Comparison of ENCODE assay signal across 14 mouse cellular contexts in genomic region chr2:29628186-29628585, GRCm38 (mm10). TPM values are rescaled to one million over a fixed set of nuclear protein-coding genes. Genes with fewer than 3 reads are reported as not detected.
A peak's percentile ranks its signal among the peaks of the same experiment; 100 is the strongest.
DNase-seq lines count a peak whose midpoint lies in the region; ATAC-seq and TF ChIP-seq lines count a peak whose summit lies in the region.
"Had no signal": no experiment of that assay in that cellular context is flagged by ENCODE, and none has a peak within 500 bp of the region (broad histone marks: within the 10 kb centered on the region; RNA-seq: fewer than 3 reads in every experiment).

No protein-coding gene starts in this region.

- H3K36me3 ChIP-seq in midbrain, embryonic 11.5 days (ENCODE audit: control insufficient read depth, insufficient read depth, low read length), result no peaks in the 10 kb centered on the region
- H3K36me3 ChIP-seq in midbrain, embryonic 13.5 days, result no peaks in the 10 kb centered on the region; the same call in 1 of the 2 replicates
- H3K36me3 ChIP-seq in ES-Bruce4 (ENCODE audit: control insufficient read depth, insufficient read depth, low read length, poor library complexity, severe bottlenecking), result no peaks in the 10 kb centered on the region

- TF ChIP-seq EP300 in ES-Bruce4 (IDR thresholded peaks at IDR 0.05; ENCODE audit: insufficient read depth, low read depth, low read length), result no peak

- no peak for ATAC-seq in midbrain, embryonic 11.5 days (ENCODE audit: low FRiP score)
- no peak for ATAC-seq in midbrain, embryonic 13.5 days
- ATAC-seq: intestine, embryonic 16.5 days had no signal

- no peaks in the 10 kb centered on the region for H3K9me3 ChIP-seq in midbrain, embryonic 11.5 days (ENCODE audit: control insufficient read depth, low read length)
- H3K9me3 ChIP-seq in midbrain, embryonic 13.5 days, result no peaks in the 10 kb centered on the region
- H3K9me3 ChIP-seq in ES-Bruce4 (replicated peaks; ENCODE audit: control insufficient read depth, insufficient read depth, low read length, poor library complexity, severe bottlenecking), result no peaks in the 10 kb centered on the region

- WGBS in midbrain, embryonic 11.5 days, result 91% methylated on average over 5 of the region's 5 CpGs
- 81% methylated on average over 5 of the region's 5 CpGs for WGBS in midbrain, embryonic 13.5 days

- H3K27me3 ChIP-seq in midbrain, embryonic 11.5 days (ENCODE audit: control insufficient read depth, insufficient read depth, low read length), result no peaks in the 10 kb centered on the region
- no peaks in the 10 kb centered on the region for H3K27me3 ChIP-seq in midbrain, embryonic 13.5 days
- H3K27me3 ChIP-seq in ES-Bruce4 (ENCODE audit: control insufficient read depth, insufficient read depth, low read length, poor library complexity, severe bottlenecking), result no peaks in the 10 kb centered on the region

- no peak for TF ChIP-seq CTCF in ES-Bruce4 (IDR thresholded peaks at IDR 0.05; ENCODE audit: low read depth, low read length)

- H3K4me1 ChIP-seq in midbrain, embryonic 11.5 days (ENCODE audit: control insufficient read depth, insufficient read depth, low read length), result no peaks in the 10 kb centered on the region; the same call in 1 of the 2 replicates
- peaks cover 36% of the 10 kb centered on the region for H3K4me1 ChIP-seq in midbrain, embryonic 13.5 days (replicated peaks)
- peaks cover 27% of the 10 kb centered on the region for H3K4me1 ChIP-seq in ES-Bruce4 (ENCODE audit: control insufficient read depth, insufficient read depth, low read length)

- H3K27ac ChIP-seq in midbrain, embryonic 11.5 days (ENCODE audit: low read depth, low read length), result no peak overlapping the region
- no peak overlapping the region for H3K27ac ChIP-seq in midbrain, embryonic 13.5 days
- peak overlapping the region; percentile 99 for H3K27ac ChIP-seq in ES-Bruce4 (ENCODE audit: insufficient read depth, low read length)

- no peak for TF ChIP-seq POLR2A in ES-Bruce4 (IDR thresholded peaks at IDR 0.05; ENCODE audit: insufficient read depth, low read length)

- no peak overlapping the region for H3K9ac ChIP-seq in midbrain, embryonic 11.5 days (ENCODE audit: low read length)
- H3K9ac ChIP-seq in midbrain, embryonic 13.5 days (replicated peaks), result no peak overlapping the region
- peak overlapping the region; percentile 31; the same call in 1 of the 2 replicates for H3K9ac ChIP-seq in ES-Bruce4 (ENCODE audit: low read depth, poor library complexity, severe bottlenecking)

- H3K4me3 ChIP-seq in midbrain, embryonic 11.5 days (ENCODE audit: low read depth, low read length), result no peak overlapping the region
- H3K4me3 ChIP-seq in midbrain, embryonic 13.5 days (replicated peaks), result no peak overlapping the region
- no peak overlapping the region for H3K4me3 ChIP-seq in ES-Bruce4 (ENCODE audit: low read depth, low read length)
- H3K4me3 ChIP-seq: erythroblast, embryonic 14.5 days had no signal

- H3K4me2 ChIP-seq in midbrain, embryonic 11.5 days, result no peak overlapping the region
- H3K4me2 ChIP-seq in midbrain, embryonic 13.5 days (replicated peaks), result no peak overlapping the region

- peak; percentile 57 to 73 for DNase-seq in heart, adult 18-20 months
- no peak for DNase-seq in heart, postnatal 4 days
- peak; percentile 45 for DNase-seq in midbrain, embryonic 11.5 days (ENCODE audit: low spot score, missing footprints)
- peak; percentile 68 for DNase-seq in induced T-regulatory cell, adult 2 months (ENCODE audit: low read depth)
- no peak for DNase-seq in right cerebral cortex, adult 18-20 months
- DNase-seq in layer of hippocampus, postnatal 10 days (ENCODE audit: low spot score in 2 of 2), result no peak
- DNase-seq: gastrocnemius, postnatal 14 days; kidney, postnatal 4 days; left cerebral cortex, postnatal 4 days; lung, postnatal 10 days had no signal

RNA-seq across cellular contexts. Expression of gene Rapgef1, which starts 8.7 kb away (rescaled TPM):
- 100 to 1,000 TPM in 1 of 2 experiments, 10 to 100 TPM in 1; 100.0 to 108 TPM for total RNA-seq in heart, adult 18-20 months (2021)
- total RNA-seq in heart, postnatal 4 days (2021), result 10 to 100 TPM; 96.3 to 98.4 TPM
- polyA plus RNA-seq in midbrain, embryonic 11.5 days (2014; fragmentation: Nextera tagmentation; extraction: Ambion mirVana), result 12.4 and 15.6 TPM in 2 replicates
- 16.7 and 19.8 TPM in 2 replicates for polyA plus RNA-seq in midbrain, embryonic 13.5 days (2015; fragmentation: Nextera tagmentation; extraction: Ambion mirVana)
- 35.0 and 37.0 TPM in 2 replicates for polyA plus RNA-seq in ES-Bruce4 (2011; ENCODE audit: insufficient read depth, insufficient read length, low read depth, missing spikeins)
- 100 to 1,000 TPM; 119 to 123 TPM for total RNA-seq in layer of hippocampus, postnatal 10 days (2021)

Comparison
In these comparisons a context has a peak if more than half of its experiments do, and no peak if none do; other contexts are left out.
1. DNase-seq: peak in heart, adult 18-20 months (2 of 2), midbrain, embryonic 11.5 days (single experiment) and induced T-regulatory cell, adult 2 months (single experiment); none in heart, postnatal 4 days (single experiment), right cerebral cortex, adult 18-20 months (single experiment) and layer of hippocampus, postnatal 10 days (0 of 2).